Mouse (Mus musculus): ENCODE measurements at regions not wholly inside any gene's neighbourhood (a gene's known extent, or its start where the extent isn't known, plus 50 kb on each side); places are given as distances from the start of the nearest gene placed in this dataset. TPM values are rescaled to one million over a fixed set of nuclear protein-coding genes. Genes with fewer than 3 reads are reported as not detected.

Small RNAs in the stretch of these regions (microRNA-seq; reads per million reads assigned to microRNA genes)
- not detected for gene Mir7094-1 (ENCODE audit: borderline number of aligned reads)
- gene Mir7094-2 (ENCODE audit: borderline number of aligned reads): not detected

Data from liver, embryonic 11.5 days (tissue).